Mouse (Mus musculus) liver, adult 2 months (tissue): ENCODE measurements around the gene Eif4e3.

Experiments
- CTCF ChIP-seq: fragments of 200-500 bp; IDR thresholded peaks from 2 replicates; pipeline ENCODE4 v1.5.1; 2011; ENCODE audit warnings: low read depth, low read length, control low read depth
- POLR2A ChIP-seq: fragments of 200-500 bp; IDR thresholded peaks from 2 replicates; pipeline ENCODE4 v1.6.1; 2011; ENCODE audit warnings: low read length, control low read depth; ENCODE audit not compliant: insufficient read depth; ENCODE audit errors: extremely low read depth

- TF ChIP-seq POLR2A (no peak), CTCF (no peak)
Observed at GRCm38 (mm10) chr6:99599229-99599628, 67.3 kb downstream of the Eif4e3 start.
